Mouse (Mus musculus) inflammation-experienced regulatory T-cells (primary cell): ENCODE measurements around the gene Ccdc80. TPM values are rescaled to one million over a fixed set of nuclear protein-coding genes. Genes with fewer than 3 reads are reported as not detected.

Experiments
- polyA plus RNA-seq, 2 experiments: library from polyadenylated mRNA; unstranded; fragments of 100-300 nt; shearing (Covaris generic); gene quantifications; one replicate each; pipeline ENCODE4 v1.2.1; 2017

Gene Ccdc80
- 1 to 10 TPM in 1 of 2 experiments, not detected in 1; 1.3 TPM for polyA plus RNA-seq

GRCm38 (mm10) chr16:45093137-45093731 lies at the start of gene Ccdc80:
Gene Ccdc80, plus strand, starts transcription at chr16:45093402.

DNA sequence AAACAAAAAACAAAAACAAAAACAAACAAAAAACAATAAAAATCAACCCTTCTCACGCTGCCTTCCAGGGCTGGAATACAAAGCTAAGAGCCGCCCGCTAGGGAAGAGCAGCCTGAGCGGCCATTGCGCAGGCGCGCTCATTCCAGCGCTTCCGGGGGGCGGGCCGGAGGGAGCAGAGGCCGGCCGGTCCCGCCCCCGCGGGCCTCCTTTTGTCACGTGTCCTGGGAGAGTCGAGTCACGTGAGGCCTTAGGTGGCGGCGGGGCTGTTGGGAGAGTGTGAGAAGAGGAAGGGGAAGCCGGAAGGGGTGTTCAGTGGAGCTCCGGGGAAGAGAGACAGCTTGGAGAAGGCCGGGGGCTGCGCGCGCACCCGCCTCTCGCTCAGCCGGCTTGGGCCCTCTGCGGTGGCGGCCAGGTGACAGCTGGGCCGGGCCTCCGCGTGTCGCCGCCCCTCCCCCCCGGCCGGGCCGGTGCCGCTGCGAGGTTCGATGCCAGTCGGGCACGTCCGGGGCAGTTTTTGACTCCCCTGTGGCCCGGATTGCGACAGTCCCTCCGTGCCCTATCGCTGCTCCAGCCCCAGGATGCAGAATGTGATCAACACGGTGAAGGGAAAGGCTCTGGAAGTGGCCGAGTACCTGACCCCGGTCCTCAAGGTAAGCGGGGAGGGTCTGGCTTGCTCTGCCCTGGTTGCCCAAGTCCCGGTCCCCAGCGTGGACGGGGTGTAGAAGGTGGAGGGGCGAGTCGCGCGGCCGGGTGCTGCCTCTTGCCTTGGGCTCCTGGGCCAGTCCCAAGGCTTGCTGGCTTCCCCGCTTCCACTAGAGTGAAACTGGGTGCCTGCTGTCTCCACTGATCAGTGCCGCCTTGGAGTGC lies 65.6 kb downstream of the Ccdc80 start, which contains the start of the genes Slc35a5 and Atg3:
Slc35a5 (minus strand) TSS at position 185 of the 867 bp plus-strand sequence.
Atg3 (plus strand) TSS at position 264 of the 867 bp plus-strand sequence.

Other genes with a start within 250 kb of the Ccdc80 start
- 1 to 10 TPM in 1 of 2 experiments, not detected in 1; 1.1 TPM for gene Cd200r2, start 226.3 kb upstream of the Ccdc80 start, polyA plus RNA-seq
- gene Cd200r3, start 149.7 kb upstream of the Ccdc80 start, polyA plus RNA-seq: 1 to 10 TPM; 1.5 to 4.1 TPM
- gene Slc35a5, start 65.3 kb downstream of the Ccdc80 start, polyA plus RNA-seq: 10 to 100 TPM; 36.8 to 53.0 TPM
- 10 to 100 TPM; 69.8 to 88.2 TPM for gene Atg3, start 65.4 kb downstream of the Ccdc80 start, polyA plus RNA-seq
- gene Btla, start 130.9 kb downstream of the Ccdc80 start, polyA plus RNA-seq: 10 to 100 TPM; 61.5 to 68.1 TPM